Mouse (Mus musculus): Measurements from ENCODE around the gene Scamp1.
A peak's percentile ranks its signal among the peaks of the same experiment; 100 is the strongest.

Scamp1 gene

GRCm38 (mm10) chr13:94223609-94224008, 62.0 kb downstream of the Scamp1 start:
- no peak for DNase-seq (ENCODE audit: low spot score)

- DNase-seq (ENCODE audit: low spot score) = no peak
Observed at GRCm38 (mm10) chr13:94212716-94213115, 72.9 kb downstream of the Scamp1 start.

GRCm38 (mm10) chr13:94212179-94212578, 73.5 kb downstream of the Scamp1 start:
- DNase-seq (ENCODE audit: low spot score) = no peak

- no peak for DNase-seq (ENCODE audit: low spot score)
Observed at GRCm38 (mm10) chr13:94211236-94212119, 74.2 kb downstream of the Scamp1 start.

DNA sequence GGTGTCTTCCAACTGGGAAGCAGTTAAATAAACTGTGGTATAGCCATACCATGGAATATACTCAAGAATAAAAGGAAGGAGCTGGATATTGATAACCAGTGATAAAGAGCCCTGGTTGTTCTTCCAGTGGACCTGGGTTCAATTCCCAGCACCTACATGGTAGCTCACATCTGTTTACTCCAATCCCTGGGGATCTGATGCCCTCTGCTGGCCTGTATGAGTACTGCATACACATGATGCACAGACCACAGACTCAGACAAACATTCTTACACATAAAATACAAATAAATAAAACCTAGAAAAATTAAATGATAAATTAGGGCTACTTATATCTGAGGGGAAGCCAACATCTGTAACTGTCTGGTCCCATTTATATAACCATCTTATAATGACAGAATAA, 76.8 kb downstream of the Scamp1 start:
- DNase-seq (ENCODE audit: low spot score) = no peak

GRCm38 (mm10) chr13:94207973-94208372, 77.7 kb downstream of the Scamp1 start:
- DNase-seq (ENCODE audit: low spot score) = no peak

DNA sequence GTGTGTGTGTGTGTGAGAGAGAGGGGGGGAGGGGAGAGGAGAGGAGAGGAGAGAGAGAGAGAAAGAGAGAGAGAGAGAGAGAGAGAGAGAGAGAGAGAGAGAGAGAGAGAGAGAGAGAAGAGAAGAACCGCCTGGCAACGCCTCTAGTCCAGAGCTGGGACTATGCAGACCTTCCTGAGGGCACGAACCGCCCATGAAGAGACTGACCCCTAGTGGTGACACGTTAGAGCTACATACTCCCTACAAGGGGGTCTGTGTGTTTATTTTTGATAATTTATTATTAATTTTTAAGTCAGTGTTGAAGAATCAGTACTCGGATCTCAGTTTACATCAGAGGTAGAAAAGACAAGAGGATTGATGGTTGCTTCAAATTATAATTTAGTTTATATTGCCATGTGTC, 80.4 kb downstream of the Scamp1 start:
- DNase-seq (ENCODE audit: low spot score) = peak; percentile 36

DNA sequence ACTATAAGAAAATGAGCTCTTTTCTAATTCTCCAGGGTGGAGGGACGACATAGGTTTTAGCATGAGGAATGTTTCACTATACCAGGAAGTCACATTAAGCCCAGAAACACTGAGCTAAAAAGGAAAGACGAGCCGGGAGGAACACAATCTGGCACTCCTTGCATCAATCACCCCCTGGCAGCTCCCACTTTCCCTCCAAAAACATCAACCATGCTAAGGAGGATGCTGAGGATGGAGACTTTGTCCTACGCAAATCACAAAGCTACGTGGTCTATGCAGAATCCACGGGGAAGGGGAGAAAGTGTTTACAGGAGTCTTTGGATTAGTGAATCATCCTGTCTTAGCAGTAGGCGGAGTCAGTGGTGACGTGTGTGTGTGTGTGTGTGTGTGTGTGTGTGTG, 85.8 kb downstream of the Scamp1 start:
- no peak for DNase-seq (ENCODE audit: low spot score)

DNA sequence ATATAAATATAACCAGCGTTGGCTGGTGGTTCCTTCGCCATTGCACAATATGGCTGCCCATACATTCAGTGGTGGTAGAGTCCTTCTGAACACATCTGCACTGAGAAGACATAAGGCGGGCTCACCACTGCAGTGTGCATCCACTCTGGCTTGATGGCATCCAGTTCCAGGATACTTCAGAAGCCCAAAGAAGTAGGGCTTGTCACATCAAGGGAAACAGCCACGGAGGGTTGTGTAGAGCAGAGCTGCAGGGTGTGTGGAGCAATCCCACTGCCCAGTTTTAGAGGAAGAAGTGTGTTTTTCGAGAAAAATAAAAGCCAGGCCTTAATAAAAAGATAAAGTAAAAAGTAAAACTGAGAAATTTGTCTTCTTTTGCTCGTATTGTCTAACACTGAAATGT, 87.0 kb downstream of the Scamp1 start:
- DNase-seq (ENCODE audit: low spot score) = no peak

DNA sequence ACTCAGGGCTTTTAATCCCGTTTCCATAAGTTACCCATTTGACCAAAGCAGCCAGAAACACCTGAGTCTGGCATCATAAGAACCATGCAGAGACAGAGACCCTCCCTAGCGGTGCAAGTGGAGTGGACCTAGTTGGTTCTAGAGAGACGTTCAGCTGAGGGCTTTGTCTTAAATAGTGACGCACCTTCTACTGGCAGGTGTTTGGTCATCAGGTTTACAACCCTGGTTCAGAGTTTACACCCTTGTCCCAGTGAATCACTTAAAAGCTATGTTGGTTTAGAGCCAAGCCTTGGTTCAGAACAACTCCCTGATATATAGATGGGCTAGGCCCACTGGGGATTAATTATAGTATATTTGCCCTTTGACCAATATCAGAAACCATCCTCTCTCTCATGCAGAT, 92.4 kb downstream of the Scamp1 start:
- DNase-seq (ENCODE audit: low spot score) = no peak

GRCm38 (mm10) chr13:94190386-94190785, 95.3 kb downstream of the Scamp1 start:
- no peak for DNase-seq (ENCODE audit: low spot score)

GRCm38 (mm10) chr13:94188200-94189086, 97.2 kb downstream of the Scamp1 start:
- no peak for DNase-seq (ENCODE audit: low spot score)

- DNase-seq (ENCODE audit: low spot score) = no peak
Observed at GRCm38 (mm10) chr13:94185631-94186030, 100.0 kb downstream of the Scamp1 start.

DNA sequence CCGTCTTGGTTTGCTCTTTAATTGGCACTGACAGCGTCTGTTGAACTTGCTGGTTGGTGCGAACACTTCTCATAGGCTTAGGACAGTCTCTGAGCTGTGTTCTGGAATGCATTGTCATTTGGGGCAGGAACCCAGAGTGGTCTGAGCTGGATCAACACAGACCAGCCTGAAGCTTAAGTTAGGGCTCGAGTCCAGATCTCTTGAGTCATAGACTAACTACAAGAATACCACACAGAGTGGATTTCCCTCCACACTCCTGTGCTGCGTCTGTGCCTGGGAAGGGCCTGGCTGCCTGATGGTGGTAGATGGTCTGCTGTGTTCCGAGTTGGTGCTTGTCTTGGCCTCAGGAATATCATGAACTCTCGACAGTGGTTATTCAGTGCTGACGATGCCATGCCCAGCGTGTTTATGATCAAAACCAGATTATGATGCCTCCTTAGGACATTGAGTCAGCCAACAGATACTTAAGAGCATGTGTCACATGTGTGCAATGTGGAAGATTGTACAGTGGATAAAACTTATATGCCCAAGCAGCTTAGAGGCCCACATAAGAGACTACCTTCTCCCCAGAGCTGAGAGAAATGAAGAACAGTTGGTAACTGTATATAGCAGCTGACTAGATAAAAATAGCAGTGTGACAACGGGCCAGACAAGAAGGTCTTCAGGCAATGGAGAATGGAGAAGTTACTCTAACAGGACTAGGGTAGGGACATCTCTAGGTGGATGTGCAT, 100.8 kb downstream of the Scamp1 start:
- no peak for DNase-seq (ENCODE audit: low spot score)

GRCm38 (mm10) chr13:94183372-94184021, 102.2 kb downstream of the Scamp1 start:
- no peak for DNase-seq (ENCODE audit: low spot score)

DNA sequence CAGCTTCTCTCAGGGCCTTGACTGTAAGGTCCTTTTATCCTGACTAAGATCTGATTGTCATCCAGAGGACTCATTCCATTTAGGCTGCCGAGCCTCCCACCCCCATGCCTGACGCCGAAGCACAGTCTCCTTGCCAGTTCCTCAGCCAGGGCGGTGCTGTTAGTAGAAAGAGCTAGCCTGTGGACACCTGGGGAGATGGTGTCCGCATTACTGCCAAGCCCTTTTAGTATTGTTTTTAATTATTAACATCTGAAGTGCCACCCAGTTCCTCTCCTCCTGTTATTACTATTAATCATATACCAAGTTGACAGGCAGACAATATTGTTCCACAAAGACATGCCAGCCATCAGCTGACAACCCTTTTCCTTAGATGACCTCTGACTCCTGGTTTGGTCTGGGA, 103.6 kb downstream of the Scamp1 start:
- DNase-seq (ENCODE audit: low spot score) = no peak

GRCm38 (mm10) chr13:94180477-94181420, 104.9 kb downstream of the Scamp1 start:
- DNase-seq (ENCODE audit: low spot score) = no peak

DNA sequence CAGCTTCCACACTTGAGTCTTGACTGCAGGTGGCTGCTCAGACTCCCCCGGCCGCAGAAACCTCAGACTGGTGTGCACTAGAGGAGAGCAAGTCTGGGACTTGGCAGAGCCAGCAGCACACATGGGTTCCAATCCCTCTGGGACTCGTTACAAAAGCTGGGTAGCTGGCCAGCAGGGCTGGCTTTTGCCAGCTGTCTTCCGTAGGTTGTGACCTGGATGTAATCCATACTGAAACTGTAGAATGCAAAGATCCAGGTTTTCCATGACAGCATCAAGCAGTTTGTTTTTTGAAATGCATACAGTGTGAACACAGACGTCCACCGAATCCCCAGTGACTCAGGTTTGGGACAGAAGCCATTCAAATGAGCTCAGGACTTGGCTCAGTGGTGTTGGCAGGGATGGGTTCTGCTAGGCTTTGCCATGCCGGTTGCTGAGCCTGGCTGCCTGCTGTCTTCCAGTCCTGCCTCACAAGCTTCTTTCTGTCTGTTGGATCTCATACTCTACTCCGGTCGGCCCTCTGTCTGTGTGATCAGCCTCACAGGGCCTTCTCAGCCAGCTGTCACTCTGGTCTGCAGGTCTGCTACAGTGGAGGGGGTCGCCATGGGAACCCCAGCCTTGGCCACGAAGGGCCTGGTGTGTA, 107.1 kb downstream of the Scamp1 start:
- no peak for DNase-seq (ENCODE audit: low spot score)

GRCm38 (mm10) chr13:94177148-94177547, 108.5 kb downstream of the Scamp1 start:
- DNase-seq (ENCODE audit: low spot score) = no peak

GRCm38 (mm10) chr13:94175379-94176050, 110.1 kb downstream of the Scamp1 start:
- DNase-seq (ENCODE audit: low spot score) = no peak
